Mouse (Mus musculus) liver, embryonic 14.5 days (tissue): ENCODE measurements around the gene Pigq. TPM values are rescaled to one million over a fixed set of nuclear protein-coding genes. Genes with fewer than 3 reads are reported as not detected.

Source experiments
- ATAC-seq: fragments of 200-750 bp; cut with Nextera tagmentation; 2 replicates; pipeline ENCODE4 v1.8.0; 2017; ENCODE audit warnings: moderate number of reproducible peaks, mild to moderate bottlenecking, moderate library complexity; ENCODE audit not compliant: insufficient read depth
- DNase-seq, 3 experiments: peaks; one replicate each; pipeline ENCODE4 v3.0.0-alpha.2; 2012 to 2013; ENCODE audit warnings: low read depth in 3 of 3, low spot score in 3 of 3
- H3K27ac ChIP-seq: fragments of 300-500 bp; sonication (generic); 2 replicates; pipeline ENCODE4 v1.5.1; 2014; ENCODE audit warnings: moderate library complexity, mild to moderate bottlenecking, control low read depth, inconsistent platforms
- H3K27me3 ChIP-seq: fragments of 300-500 bp; sonication (generic); 2 replicates; pipeline ENCODE4 v1.6.1; 2014; ENCODE audit warnings: mild to moderate bottlenecking, low read length, moderate library complexity; ENCODE audit not compliant: control insufficient read depth, insufficient read depth
- H3K36me3 ChIP-seq: fragments of 300-500 bp; sonication (generic); replicated peaks from 2 replicates; pipeline ENCODE4 v1.6.1; 2014; ENCODE audit warnings: low read depth; ENCODE audit not compliant: control insufficient read depth, insufficient read depth
- H3K4me1 ChIP-seq, 2 experiments: fragments of 200-500 bp in 1 of 2; fragments of 300-500 bp in 1 of 2; sonication (generic) in 1 of 2; replicated peaks; 2 replicates each; pipeline ENCODE4 v1.6.1; 2012 to 2014; ENCODE audit warnings: antibody characterized with exemption in 1 of 2, inconsistent platforms in 1 of 2, low read length in 1 of 2; ENCODE audit not compliant: control insufficient read depth in 2 of 2, insufficient read depth in 2 of 2
- H3K4me2 ChIP-seq: fragments of 300-500 bp; sonication (generic); 2 replicates; pipeline ENCODE4 v1.6.1; 2014; ENCODE audit warnings: low read depth, mild to moderate bottlenecking, control low read depth, moderate library complexity
- H3K4me3 ChIP-seq, 2 experiments: fragments of 200-500 bp in 1 of 2; fragments of 300-500 bp in 1 of 2; sonication (generic) in 1 of 2; 2 replicates each; pipeline ENCODE4 v1.5.1; 2012 to 2014; ENCODE audit warnings: low read depth in 2 of 2, low read length in 2 of 2, mild to moderate bottlenecking in 2 of 2, control low read depth in 1 of 2, inconsistent platforms in 1 of 2, moderate library complexity in 1 of 2; ENCODE audit not compliant: insufficient read depth in 1 of 2
- H3K9ac ChIP-seq: fragments of 300-500 bp; sonication (generic); replicated peaks from 2 replicates; pipeline ENCODE4 v1.6.1; 2014; ENCODE audit warnings: mild to moderate bottlenecking, control low read depth, moderate library complexity
- H3K9me3 ChIP-seq: fragments of 300-500 bp; sonication (generic); 2 replicates; pipeline ENCODE4 v1.6.1; 2016; ENCODE audit warnings: low read length, mixed read lengths; ENCODE audit not compliant: control insufficient read depth
- CTCF ChIP-seq: IDR thresholded peaks from 2 replicates; pipeline ENCODE4 v1.5.1; 2016; ENCODE audit warnings: antibody characterized with exemption, low read depth, control low read depth
- EP300 ChIP-seq: IDR thresholded peaks from 2 replicates; pipeline ENCODE4 v1.6.1; 2016; ENCODE audit warnings: antibody characterized with exemption, low read depth
- WGBS: fragments of 180-500 bp; shearing (Covaris S2); extraction: QIAGEN DNeasy Blood & Tissue Kit; methylation state at CpG from one replicate; pipeline ENCODE4 v1.1.7; 2014; ENCODE audit not compliant: insufficient replicate concordance; 5-methylcytosine and 5-hydroxymethylcytosine counted together
- polyA plus RNA-seq, 2 experiments: library from polyadenylated mRNA; depleted of rRNA in 1 of 2; stranded (reverse) in 1 of 2; unstranded in 1 of 2; fragments of >200 nt; fragmentation: Nextera tagmentation in 1 of 2; extraction: Ambion mirVana in 1 of 2; gene quantifications; 2 replicates each; pipeline versions ENCODE4 v1.2.1 to v1.2.3; 2012 to 2014

The Pigq gene
- polyA plus RNA-seq, 2 experiments, result 170 to 270 TPM

DNA sequence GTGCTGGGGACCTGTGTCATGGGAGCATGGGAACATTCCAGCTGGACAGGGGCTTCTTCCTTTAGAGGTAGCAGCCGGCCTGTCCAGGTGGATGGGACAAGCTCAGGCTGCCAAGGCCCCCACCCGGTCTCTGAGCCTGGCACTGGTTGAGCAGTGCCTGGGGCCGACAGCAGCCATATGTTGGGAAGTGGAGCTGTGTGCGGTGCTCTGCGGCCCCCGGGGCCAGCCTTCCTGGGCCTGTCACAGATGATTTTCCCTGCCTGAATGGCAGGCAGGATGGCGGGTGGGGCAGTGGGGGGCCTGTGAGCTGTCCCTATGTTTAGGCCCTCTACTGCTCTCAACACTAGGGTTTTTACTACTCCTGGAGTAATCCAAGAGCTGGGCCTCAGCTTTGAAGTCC lies 11.5 kb upstream of the Pigq start:
- no peaks in the 10 kb centered on the region for H3K9me3 ChIP-seq
- DNase-seq (no peak), ATAC-seq (no peak)
- H3K36me3 ChIP-seq, result no peaks in the 10 kb centered on the region; the same call in 1 of the 2 replicates
- peaks cover 10 to 12% of the 10 kb centered on the region in 2 experiments for H3K4me1 ChIP-seq
- H3K4me3 ChIP-seq, result no peak overlapping the region
- H3K27ac ChIP-seq, result no peak overlapping the region
- 75% methylated on average over 7 of the region's 7 CpGs for WGBS
- TF ChIP-seq EP300 (no peak), CTCF (no peak)
- no peak overlapping the region for H3K4me2 ChIP-seq
- H3K27me3 ChIP-seq, result peaks cover 30% of the 10 kb centered on the region
- H3K9ac ChIP-seq, result no peak overlapping the region

DNA sequence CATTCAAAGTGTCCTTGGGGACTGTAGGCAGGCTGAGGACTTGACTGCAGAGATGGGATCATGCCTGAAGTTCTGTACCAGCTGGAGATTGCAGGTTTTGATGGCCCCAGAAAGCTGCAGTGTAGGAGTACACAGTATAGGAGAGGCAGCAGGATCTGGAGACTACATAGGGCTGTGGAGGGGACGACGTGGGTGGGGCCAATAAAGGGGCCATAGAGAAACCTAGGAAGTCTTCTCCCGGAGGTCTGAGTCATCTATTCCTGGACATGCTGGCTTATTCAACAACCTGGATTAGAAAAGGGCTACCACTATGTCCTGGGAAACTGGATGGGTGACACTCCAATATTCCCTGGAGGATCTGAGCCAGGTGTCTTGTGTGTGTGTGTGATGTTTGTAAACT lies 11.0 kb upstream of the Pigq start:
- WGBS, result 47% methylated on average over 3 of the region's 3 CpGs
- TF ChIP-seq EP300 (no peak), CTCF (no peak)
- Histone ChIP-seq H3K27ac (no peak overlapping the region), H3K4me3 (no peak overlapping the region), H3K4me1 (peaks cover 8 to 10% of the 10 kb centered on the region in 2 experiments), H3K36me3 (no peaks in the 10 kb centered on the region; the same call in 1 of the 2 replicates), H3K9ac (no peak overlapping the region; the same call in 1 of the 2 replicates), H3K4me2 (no peak overlapping the region), H3K27me3 (peaks cover 35% of the 10 kb centered on the region), H3K9me3 (no peaks in the 10 kb centered on the region)
- no peak for DNase-seq
- no peak for ATAC-seq

DNA sequence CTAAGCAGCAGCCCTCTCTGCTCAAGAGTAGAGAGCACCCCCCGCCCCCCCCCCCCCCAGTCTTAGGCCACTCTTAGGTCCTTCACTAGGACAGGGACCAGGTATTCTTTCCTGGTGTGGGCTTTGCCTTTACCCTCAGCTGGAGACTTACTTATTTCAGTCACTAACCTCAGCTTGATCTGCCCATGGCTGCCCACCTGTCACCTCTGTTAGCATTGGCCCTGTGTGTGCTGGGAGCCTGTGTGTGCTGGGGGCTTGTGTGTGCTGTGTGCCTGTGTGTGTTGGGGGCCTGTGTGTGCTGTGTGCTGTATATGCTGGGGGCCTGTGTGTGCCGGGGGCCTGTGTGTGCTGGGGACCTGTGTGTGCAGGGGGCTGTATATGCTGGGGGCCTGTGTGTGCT lies 9.9 kb upstream of the Pigq start:
- Histone ChIP-seq H3K9me3 (no peaks in the 10 kb centered on the region), H3K27me3 (peaks cover 45% of the 10 kb centered on the region), H3K36me3 (no peaks in the 10 kb centered on the region; the same call in 1 of the 2 replicates), H3K27ac (no peak overlapping the region), H3K9ac (no peak overlapping the region), H3K4me1 (peaks cover 5 to 6% of the 10 kb centered on the region in 2 experiments; a peak in 3 of 4 replicates), H3K4me3 (no peak overlapping the region), H3K4me2 (no peak overlapping the region)
- ATAC-seq, result no peak
- no peak for TF ChIP-seq EP300
- TF ChIP-seq CTCF, result no peak
- no peak for DNase-seq
- 54% methylated on average over 2 of the region's 2 CpGs for WGBS

DNA sequence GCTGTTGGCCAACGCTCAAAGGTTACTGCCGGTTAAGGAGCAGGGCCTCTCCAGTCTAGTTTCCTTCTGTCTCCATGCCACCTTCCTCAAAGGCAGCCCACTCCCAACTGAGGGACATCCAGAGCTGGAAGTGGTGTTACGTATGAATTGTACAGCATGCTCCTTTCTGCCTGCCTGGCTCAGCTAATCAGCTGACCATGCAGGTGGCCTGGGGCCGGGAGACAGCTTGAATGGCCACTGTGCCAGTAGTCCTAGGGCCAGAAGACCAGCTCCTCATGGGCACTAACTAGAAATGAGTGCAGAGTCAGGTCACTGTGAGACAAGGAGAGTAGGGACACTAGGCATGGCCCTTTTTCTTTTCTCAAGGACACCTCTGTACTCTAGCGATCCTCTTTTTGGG lies 8.4 kb upstream of the Pigq start:
- no peak for ATAC-seq
- DNase-seq, result no peak
- Histone ChIP-seq H3K4me1 (peaks cover 5 to 6% of the 10 kb centered on the region in 2 experiments), H3K4me2 (no peak overlapping the region), H3K36me3 (no peaks in the 10 kb centered on the region), H3K4me3 (no peak overlapping the region), H3K9ac (no peak overlapping the region), H3K27me3 (peaks cover 47% of the 10 kb centered on the region), H3K27ac (no peak overlapping the region), H3K9me3 (no peaks in the 10 kb centered on the region)
- 78% methylated on average over 5 of the region's 5 CpGs for WGBS
- TF ChIP-seq EP300 (no peak), CTCF (no peak)

DNA sequence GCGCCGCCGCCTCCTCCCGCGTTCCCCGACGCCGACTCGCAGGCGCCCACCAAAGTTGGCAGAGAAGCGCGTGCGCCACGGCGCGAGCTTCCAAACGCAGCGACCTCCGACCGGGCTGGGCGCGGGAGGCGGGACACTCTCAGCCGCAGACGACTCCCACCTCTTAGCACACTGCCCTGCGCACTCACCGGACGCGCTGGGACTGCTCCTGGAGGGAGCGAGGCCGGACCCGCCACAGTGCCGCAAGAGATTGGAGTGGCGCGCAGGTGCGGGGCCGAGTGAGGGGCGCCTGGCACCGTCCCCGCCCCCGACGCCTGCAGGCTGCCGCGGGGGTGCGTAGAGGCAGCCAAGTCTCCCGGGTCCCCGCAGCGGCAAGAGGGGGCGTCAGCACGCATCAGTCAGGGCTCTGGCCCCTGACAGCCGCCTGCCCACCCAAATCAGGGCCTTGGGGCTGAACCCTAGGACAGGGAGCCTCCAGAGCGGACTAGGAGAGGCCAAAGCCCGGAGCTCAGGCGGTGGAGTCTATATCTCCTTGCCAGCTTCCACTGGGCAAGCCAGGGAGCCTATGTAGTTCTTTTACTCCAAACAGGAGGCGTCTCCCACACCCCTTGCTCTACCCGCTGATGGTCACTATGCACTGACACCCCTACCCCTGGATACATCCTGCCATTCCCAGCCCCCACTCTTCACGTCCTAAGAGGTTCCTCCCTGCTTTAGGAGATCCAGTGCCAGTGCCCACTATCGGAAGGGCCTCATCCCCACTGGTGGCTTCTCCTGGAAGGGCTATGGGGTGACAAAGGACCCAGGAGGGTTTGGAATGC lies 7.3 kb upstream of the Pigq start, which contains the start of gene A930017K11Rik:
TSS of gene A930017K11Rik (minus strand) at position 763 of the 821 bp plus-strand sequence.
- Histone ChIP-seq H3K27ac (no peak within 1 kb of the TSS), H3K9ac (peak within 1 kb of the TSS; percentile 27; the same call in 1 of the 2 replicates), H3K27me3 (peaks cover 47% of the 10 kb centered on the region), H3K4me1 (peaks cover 16 to 17% of the 10 kb centered on the region in 2 experiments), H3K4me3 (peak within 1 kb of the TSS; percentile 3 to 49), H3K36me3 (no peaks in the 10 kb centered on the region), H3K9me3 (no peaks in the 10 kb centered on the region), H3K4me2 (peak within 1 kb of the TSS; percentile 66)
- TF ChIP-seq CTCF (no peak), EP300 (no peak)
- ATAC-seq, result no peak
- no peak for DNase-seq
- 3% methylated on average over 57 of the region's 58 CpGs for WGBS
